Mouse (Mus musculus): Measurements from ENCODE around the gene Ppdpf.

- TF ChIP-seq CTCF (IDR thresholded peaks at IDR 0.05) = no peak
- no peak for TF ChIP-seq EP300 (IDR thresholded peaks at IDR 0.05; ENCODE audit: insufficient read depth, low read depth, low read length)
- TF ChIP-seq POLR2A (IDR thresholded peaks at IDR 0.05; ENCODE audit: insufficient read depth, low read depth, low read length) = no peak
Observed at GRCm38 (mm10) chr2:181148318-181148955, 38.6 kb upstream of the Ppdpf start.

Data from heart, adult 2 months (tissue).